Mouse (Mus musculus) erythroid progenitor cell, adult 5-6 weeks (primary cell): ENCODE data around the gene Blvrb. TPM values are rescaled to one million over a fixed set of nuclear protein-coding genes. Genes with fewer than 3 reads are reported as not detected.
"Not testable (repeated sequence)": the region's sequence is repeated elsewhere in the genome, so short reads cannot be mapped to it uniquely, and the experiment has no call there.

Experiments used
- ATAC-seq: replicated peaks from 2 replicates; pipeline ENCODE4 v1.8.0; 2016; ENCODE audit warnings: moderate number of reproducible peaks, mild to moderate bottlenecking, moderate TSS enrichment, inconsistent platforms; ENCODE audit not compliant: poor library complexity, low FRiP score, severe bottlenecking
- total RNA-seq, 2 experiments: library from RNA; stranded (forward) in 1 of 2; stranded (reverse) in 1 of 2; fragments of 150-400 nt in 1 of 2; fragments of 186-747, 209-891 nt in 1 of 2; gene quantifications; 2 replicates each; pipeline versions ENCODE4 v1.2.3 to v1.2.4; 2015 to 2017; ENCODE audit warnings: low replicate concordance in 2 of 2

Blvrb gene
- total RNA-seq, 2 experiments from 2014 or later = 484 to 538 TPM

DNA sequence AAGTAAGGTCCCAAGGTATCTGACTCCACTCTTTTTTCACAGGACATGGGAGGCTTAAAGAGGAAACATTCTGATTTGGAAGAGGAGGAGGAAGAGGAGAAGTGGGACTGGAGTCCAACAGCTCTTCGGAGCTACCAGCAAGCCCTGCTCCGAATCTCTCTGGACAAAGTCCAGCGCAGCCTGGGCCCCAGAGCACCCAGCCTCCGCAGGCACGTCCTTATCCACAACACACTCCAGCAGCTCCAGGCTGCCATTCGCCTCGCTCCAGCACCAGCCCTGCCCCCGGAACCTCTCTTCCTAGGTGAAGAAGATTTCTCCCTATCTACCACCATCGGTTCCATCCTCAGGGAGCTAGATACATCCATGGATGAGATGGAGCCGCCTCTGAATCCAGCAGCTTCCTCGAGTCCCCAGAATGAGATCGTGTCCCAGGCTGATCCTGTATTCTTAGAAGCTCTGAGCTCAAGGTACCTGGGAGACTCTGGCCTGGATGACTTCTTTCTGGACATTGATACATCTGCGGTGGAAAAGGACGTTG lies 28.4 kb downstream of the Blvrb start:
- no peak for ATAC-seq

GRCm38 (mm10) chr7:27478561-27478960 lies 30.8 kb downstream of the Blvrb start:
- no peak for ATAC-seq

- ATAC-seq = no peak
These were observed 32.0 kb downstream of the Blvrb start for GRCm38 (mm10) chr7:27479750-27480149.

DNA sequence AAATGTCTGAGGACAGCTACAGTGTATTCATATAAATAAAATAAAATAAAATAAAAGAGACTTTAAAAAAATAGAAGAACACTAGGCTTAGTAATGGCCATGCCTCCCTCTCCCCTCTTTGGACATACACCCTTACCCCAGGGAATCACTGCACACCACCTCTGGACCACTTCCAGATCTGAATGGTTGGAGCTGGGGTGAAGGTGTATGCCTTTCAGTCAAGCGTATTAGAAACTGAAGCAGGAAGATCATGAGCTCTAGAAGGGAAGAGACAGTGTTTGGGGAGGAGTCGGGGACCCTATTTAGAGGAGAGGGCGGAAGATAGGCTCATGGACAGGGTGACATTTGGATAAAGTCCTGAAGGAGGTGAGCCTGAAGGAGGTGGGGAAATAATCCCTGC lies 32.7 kb downstream of the Blvrb start:
- ATAC-seq = no peak

GRCm38 (mm10) chr7:27480927-27481626 lies 33.3 kb downstream of the Blvrb start:
- ATAC-seq = no peak

DNA sequence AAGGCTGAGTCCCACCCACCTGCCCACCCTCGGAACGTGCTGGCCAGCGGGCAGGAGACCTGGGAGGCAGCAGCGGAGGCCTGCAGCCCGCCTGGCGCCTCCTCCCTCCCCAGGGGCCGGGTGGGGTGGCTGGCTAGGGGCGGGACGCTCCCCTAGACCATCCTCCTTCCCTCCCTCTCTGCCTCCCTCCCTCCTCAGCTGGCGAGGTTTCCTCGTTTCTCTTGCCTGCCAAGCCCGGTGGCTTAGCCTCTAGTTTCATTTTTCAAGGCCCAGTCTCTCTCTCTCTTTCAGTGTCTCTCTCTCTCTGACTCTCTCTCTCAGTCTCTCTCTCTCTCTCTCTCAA lies 33.8 kb downstream of the Blvrb start:
- ATAC-seq = peak; percentile 93

- no peak for ATAC-seq
These were observed 36.1 kb downstream of the Blvrb start for GRCm38 (mm10) chr7:27483860-27484259.

DNA sequence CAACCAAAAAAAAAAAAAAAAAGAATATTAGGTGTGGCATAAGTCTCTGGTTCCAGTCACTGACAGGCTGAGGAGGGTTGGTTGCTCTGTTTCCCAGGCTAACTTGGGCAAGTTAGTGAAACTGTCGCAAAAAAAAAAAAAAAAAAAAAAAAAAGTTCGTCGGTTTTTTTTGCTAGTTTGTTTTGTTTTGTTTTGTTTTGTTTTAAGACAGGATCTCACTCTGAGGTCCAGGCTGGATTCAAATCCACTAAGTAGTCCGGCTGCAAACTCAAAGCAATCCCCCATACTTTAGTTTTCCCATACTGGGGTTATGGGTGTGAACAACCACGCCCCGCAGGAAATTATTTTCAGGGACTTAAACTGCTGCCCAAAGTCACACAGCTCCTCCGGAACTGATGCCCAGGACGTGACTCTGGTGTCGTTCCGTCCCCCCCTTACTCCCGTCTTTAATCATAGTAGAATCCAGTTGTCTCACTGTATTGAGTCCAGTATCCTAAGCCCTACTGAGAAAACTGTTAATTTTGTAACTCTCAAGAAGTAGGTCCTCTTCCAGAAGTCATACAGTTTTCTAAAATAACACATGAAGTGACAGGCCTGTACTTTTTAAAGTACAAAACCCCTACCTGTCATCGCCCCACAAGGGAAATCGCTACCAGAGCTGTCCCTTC lies 38.5 kb downstream of the Blvrb start:
- peak; percentile 6 for ATAC-seq

DNA sequence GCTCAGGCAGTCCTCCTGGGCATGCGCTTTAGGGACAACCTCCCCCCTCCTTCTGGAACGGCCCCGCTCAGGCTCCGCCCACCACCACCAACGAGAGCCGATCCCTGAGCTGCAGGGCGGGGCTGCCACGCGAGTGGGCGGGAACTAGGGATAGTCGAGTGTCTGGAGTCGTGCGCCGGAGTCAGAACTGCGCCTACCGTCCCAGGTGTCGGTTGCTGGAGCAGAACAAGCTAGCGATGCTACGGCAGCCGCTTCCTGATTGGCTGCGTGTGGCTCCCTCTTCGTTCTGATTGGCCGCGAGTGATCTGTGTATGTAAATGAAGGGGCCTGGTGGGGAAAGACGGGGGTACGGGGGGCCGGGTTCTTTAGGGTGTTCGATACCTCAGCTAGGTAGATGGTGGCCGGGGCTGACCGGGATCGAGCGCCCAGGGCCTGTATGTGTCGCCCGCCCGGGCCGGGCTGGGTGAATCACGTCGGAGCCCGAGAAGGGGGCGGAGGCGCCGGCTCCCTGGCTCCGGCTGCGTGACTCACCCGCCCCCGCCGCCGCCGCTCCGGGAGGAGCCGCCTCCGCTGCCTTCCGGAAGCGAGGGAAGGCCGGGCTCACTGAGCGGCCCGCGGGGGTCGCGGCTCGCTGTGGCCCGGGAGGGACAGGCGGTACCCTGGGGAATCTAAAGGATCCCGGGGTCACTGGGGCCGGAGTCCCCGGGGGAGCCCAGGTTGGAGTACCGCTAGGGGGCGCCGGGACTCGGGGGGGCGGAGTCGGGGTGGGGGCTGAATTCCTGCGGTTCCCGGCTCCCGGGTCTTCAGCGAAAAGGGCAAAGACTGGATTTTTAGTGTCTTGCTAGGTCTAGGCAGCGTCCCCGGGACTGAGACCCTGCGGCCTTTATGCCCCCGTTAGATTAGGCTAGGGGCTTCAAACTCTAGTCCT lies 39.3 kb downstream of the Blvrb start, which contains the start of gene Sertad1:
TSS of gene Sertad1 (plus strand) at position 141 of the 928 bp plus-strand sequence.
- ATAC-seq = peak; percentile 77

DNA sequence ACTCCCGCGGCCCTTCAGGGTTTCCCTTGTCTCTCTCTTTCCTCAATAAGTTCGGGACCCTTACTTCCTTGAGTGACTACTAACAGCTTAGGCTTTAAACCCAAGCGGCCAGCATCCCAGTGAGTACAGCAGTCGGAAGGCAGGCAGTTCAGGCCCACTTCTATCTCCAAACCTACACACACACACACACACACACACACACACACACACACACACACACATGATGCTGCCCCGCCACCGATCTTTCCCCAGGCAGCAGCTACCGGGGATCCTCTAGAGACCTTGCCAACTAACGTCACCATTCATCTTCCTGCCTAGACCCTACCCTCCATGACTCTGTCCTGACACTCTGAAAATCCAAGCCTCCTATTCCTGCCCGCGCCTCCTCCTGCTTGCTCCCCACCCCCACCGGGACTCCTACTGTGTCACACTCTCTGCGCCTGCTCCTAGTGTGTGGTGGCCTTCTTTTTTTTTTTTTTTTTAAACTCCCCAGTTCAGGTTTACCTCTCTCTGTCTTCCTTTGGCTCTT lies 40.0 kb downstream of the Blvrb start:
- no peak for ATAC-seq

DNA sequence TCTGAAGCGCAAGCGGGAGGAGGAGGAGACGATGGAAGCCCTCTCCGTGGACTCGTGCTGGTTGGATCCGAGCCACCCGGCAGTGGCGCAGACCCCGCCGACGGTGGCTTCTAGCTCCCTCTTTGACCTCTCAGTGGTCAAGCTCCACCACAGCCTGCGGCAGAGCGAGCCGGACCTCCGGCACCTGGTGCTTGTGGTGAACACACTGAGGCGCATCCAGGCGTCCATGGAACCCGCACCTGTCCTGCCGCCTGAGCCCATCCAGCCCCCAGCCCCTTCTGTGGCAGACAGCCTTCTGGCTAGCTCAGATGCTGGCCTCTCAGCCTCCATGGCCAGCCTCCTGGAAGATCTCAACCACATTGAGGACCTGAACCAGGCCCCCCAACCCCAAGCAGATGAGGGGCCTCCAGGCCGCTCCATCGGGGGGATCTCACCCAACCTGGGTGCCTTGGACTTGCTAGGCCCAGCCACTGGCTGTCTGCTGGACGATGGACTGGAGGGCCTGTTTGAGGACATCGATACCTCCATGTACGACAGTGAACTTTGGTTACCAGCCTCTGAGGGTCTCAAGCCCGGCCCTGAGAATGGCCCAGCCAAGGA lies 41.6 kb downstream of the Blvrb start:
- ATAC-seq = no peak

GRCm38 (mm10) chr7:27490227-27490542 lies 42.4 kb downstream of the Blvrb start:
- ATAC-seq = no peak

- ATAC-seq = peak; percentile 74
These were observed 43.0 kb downstream of the Blvrb start for GRCm38 (mm10) chr7:27490543-27491329.

DNA sequence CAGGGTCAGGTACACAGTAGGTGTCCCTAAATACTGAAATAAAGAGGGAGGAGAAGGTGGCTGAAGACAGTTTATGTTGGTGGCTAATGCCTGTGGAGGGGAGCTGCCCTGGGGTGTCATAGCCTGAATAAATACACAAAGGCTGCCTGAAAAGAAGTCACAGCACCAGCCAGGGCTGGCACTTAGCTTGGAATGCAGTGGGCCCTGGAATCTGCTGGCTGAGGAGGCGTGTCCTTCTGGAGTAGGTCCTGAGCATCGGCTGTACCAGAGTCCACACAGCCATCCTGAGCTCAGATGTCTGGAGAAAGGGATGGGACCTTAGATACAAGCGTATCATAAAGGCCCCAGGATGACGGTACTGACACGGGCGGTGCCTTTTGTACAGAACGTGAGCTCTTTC lies 44.1 kb downstream of the Blvrb start:
- no peak for ATAC-seq

DNA sequence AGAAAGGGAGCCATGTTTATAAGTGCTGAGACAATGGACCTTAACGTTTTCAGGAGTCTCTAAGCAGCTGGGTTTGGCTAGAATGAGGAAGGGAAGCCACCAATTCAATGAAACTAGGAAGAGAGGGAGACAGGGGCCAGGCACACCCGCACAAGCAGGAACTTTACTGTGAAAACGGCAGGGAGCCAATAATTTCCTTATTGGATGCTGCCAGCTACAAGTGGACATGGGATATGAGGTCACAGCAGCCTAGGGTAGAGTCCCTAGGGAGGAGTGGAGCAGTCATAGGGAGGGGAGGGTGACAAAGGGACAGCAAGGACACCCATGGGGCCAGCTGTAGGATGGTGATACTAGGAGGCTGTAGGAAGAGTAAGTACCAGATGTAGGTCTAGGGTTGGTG lies 45.2 kb downstream of the Blvrb start:
- ATAC-seq = no peak

DNA sequence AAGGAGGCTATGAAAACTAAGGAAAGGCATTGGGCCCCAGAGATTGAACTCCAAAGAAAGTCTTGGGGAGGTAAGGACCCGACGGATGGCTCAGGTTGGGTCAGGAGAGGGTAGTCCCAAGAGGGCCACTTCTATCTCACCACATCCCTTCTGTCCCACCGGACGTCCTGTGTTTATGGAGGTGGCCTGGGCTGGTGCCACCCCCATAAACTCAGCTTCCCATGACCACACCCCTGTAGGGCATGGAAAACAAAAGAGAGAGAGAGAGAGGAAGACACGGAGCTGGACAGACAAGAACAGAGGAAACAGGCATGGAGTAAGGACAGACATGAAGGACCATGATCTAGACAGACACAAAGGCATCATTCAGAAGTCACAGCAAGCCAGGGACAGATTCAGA lies 45.7 kb downstream of the Blvrb start:
- ATAC-seq = no peak

GRCm38 (mm10) chr7:27494659-27495367 lies 47.0 kb downstream of the Blvrb start:
- not testable (repeated sequence) for ATAC-seq

DNA sequence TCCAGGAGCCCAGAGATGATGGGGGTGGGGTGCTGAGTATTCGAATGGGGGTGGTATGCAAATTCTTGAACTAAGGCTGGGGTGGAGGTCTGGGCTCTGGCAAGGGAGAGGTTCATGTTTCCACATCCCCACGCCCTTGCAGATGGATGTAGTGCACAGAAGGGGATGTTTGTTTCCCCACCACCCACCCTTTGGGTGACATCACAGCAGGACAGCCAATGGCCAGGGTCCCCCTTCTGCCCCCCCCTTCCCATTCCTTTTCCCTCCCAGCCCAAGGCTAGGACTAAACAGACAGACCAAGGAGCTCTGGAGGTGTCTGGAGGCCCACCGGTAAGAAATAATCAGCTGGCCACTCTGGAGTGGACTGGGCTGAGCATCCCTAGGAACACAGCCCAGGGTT lies 51.3 kb downstream of the Blvrb start, which contains the start of gene Prx:
TSS of gene Prx (plus strand) at position 289 of the 400 bp plus-strand sequence.
- no peak for ATAC-seq
